Mouse (Mus musculus): ENCODE measurements around the gene Camkk2.

The Camkk2 gene

DNA sequence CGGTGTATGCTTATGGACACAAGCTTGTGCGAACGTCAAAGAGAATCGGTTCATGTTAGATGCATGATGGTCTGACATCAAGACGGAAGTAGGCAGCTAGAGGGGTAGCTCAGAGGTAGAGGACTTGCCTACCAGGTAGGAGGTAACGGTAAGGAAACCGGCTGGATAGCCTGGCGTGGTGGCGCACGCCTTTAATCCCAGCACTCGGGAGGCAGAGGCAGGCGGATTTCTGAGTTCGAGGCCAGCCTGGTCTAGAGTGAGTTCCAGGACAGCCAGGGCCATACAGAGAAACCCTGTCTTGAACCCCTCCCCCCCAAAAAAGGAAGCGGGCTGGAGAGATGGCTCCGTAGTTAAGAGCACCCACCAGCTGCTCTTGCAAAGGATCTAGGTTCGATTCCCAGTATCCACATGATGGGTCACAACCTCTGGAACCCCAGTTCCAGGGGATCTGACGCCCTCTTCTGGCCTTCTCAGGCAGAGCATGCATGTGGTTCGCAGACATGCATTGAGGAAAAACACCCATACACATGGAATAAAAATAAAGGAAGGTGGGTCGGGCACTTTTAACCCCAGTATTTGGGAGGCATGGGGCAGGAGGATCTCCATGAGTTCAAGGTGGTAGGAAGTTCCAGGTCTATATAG, 1.7 kb upstream of the Camkk2 start:
- DNase-seq, result no peak

- peak; percentile 35 for DNase-seq
These were observed 680 bp downstream of the Camkk2 start for GRCm38 (mm10) chr5:122778231-122779226.

DNA sequence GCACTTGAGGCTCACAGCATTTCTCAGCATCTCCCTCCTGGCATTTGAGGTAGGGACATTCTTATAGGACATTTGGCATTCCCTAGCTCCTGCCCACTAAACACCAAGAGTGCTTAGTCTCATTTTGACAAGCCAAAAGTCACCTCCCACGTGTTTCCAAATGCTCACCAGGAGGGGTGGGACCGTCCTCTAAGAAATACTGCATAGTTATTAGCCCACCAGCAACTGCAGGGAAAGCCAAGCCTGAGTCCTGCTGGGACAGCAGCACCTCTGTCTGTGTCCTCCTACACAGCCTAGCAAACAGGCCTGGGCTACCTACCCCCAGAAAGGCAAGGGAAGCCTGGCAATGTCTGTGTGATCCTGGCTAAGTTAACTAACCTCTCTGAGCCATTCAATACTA, 1.9 kb downstream of the Camkk2 start:
- no peak for DNase-seq

- no peak for DNase-seq
These were observed 3.4 kb downstream of the Camkk2 start for GRCm38 (mm10) chr5:122775646-122776286.

DNA sequence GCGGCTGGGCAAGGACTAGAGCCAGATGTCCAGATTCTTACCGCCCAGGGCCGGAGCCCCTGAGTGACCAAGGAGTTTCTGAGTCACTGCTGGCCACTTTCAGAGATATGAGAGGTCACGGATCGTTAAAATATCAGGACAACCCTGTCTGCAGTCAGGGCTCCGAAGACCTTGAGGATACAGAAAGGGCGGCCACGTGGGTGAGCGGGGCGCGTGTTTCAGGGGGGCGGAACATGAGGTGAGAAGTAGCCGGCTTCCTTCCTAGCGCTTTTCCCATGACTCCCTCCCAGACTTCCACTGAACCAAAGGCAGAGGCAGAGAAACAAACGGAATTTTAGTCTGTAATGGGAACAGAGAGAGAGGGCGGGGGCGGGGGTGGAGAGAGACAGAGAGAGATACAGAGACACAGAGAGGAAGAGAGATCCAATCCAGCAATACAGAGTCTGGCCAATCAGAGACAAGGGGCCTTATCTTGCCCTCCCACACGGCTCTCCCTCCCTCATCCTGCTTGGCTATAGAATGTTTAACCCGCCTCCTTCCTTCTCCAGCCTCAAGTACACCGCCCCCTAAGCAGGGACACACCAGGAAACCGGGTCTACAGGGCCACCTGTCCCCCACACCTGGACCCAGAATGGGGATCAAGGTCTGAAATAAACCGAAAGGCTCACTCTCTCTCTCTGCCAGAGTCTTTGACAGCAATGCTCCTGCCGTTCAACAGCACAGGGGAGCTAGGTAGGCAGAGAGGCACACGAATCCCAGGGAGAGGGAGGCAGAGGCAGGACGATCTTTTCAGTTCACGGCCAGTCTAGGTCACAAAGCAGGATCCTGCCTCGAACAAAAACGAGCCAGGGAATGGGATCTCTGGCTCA, 4.2 kb downstream of the Camkk2 start:
- DNase-seq, result peak; percentile 28

DNA sequence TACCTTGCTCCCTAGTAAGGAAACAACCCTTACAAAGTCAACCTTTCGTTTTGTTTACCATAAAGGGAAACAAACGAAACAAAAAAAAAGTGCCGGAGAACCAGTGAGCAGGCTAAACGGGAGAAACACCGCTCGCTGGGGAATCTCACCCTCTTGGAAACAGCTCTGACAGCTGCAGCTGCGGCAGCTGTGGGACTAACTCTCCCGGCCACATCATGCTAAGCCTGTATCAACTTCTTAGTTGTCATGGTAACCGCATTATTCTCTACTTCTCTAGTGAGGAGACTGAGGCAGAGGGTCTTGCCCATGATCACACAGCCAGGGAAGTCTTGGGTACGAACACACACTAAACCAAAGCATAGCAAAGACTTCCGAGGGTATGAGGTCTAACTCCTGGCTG, 5.5 kb downstream of the Camkk2 start:
- DNase-seq, result no peak

GRCm38 (mm10) chr5:122771428-122771827, 7.8 kb downstream of the Camkk2 start:
- no peak for DNase-seq

DNA sequence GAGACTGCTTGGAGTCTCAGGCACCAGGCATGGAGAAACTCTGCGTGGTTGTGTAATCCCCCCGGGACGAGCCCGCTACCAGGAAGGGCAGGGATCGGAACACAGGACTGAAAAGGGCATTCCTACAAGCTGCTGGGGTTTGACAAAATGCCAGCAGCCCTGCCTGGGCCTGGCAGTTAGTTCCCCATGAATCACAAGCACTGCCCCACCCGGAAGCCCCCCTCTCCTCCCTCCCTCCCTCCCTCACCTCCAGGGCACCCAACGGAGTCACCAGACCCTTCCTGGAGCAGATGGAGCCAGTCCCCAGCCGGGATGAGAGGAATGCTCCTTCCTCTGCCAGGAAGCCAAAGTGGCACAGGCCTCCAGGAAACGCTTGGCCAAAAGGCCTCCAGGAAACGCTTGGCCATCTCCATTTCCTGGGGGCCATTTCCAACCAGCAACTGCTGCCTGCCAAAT, 8.4 kb downstream of the Camkk2 start:
- DNase-seq, result peak; percentile 80

DNA sequence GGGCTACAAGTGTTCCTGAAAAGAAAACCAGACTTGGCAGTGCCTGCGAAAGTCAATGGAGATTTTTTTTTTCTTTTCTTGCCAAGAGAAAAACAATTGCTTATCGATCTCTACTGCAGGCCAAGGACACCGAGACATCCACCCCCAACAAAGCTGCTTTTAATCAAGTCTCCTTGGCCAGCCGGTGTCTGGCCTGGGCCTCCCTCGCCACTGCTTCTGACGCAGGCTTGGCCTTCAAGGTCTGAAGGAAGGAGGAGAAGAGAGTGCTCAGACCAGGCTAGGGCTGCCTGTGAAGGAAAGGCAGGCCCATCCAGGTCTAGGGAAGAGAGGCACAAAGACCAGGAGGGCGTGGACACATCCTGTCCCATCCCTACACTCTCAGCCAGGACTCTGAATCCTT, 8.9 kb downstream of the Camkk2 start:
- no peak for DNase-seq

- no peak for DNase-seq
These were observed 10.1 kb downstream of the Camkk2 start for GRCm38 (mm10) chr5:122769101-122769568.

- no peak for DNase-seq
These were observed 11.9 kb downstream of the Camkk2 start for GRCm38 (mm10) chr5:122767283-122767682.

GRCm38 (mm10) chr5:122764032-122764464, 15.2 kb downstream of the Camkk2 start:
- DNase-seq, result no peak

- no peak for DNase-seq
These were observed 15.8 kb downstream of the Camkk2 start for GRCm38 (mm10) chr5:122763271-122764031.

GRCm38 (mm10) chr5:122756680-122757079, 22.5 kb downstream of the Camkk2 start:
- DNase-seq, result peak; percentile 85

- DNase-seq, result no peak
These were observed 23.1 kb downstream of the Camkk2 start for GRCm38 (mm10) chr5:122756144-122756543.

DNA sequence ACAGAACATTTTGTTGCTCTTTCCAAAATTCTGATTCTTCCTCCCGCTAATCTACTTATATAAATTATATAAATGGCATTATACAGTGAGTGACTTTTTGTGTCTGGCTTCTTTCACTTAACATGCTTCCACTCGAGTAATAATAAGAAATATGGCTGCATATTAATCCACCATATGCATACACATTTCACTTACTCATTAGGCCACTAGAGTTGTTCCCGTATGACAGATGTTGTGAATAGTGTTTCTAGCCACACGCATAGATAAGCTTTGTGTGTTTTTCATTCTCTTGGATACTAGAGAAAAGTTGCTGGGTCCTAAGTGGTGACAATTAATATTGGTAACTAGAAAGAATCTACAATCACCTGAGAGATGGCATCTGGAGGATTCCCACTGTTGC, 23.6 kb downstream of the Camkk2 start:
- no peak for DNase-seq

GRCm38 (mm10) chr5:122754477-122754876, 24.7 kb downstream of the Camkk2 start:
- no peak for DNase-seq

- DNase-seq, result no peak
These were observed 31.3 kb downstream of the Camkk2 start for GRCm38 (mm10) chr5:122747950-122748349.

GRCm38 (mm10) chr5:122743880-122744422, 35.3 kb downstream of the Camkk2 start:
- no peak for DNase-seq

DNA sequence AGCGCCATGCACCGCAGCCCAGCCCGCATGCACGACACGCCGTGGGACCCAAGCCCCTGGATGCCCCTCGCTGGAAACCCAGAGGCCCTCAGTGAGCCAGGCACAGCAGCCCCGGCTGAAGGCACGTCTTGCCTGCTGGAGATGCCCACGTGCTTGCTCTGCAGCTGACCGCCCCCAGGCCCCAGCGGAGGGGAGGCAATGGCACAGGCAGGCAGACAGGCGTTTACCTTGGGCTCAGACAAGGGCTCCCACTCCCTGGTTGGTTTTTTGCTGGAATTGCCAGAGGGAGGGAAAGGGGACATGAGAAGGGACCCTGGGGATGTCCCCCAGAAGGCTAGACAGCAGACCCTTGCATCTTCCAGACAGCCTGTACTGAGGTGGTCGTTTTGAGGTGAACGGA, 42.4 kb downstream of the Camkk2 start:
- DNase-seq, result no peak

- no peak for DNase-seq
These were observed 43.4 kb downstream of the Camkk2 start for GRCm38 (mm10) chr5:122735853-122736252.

Data from kidney, adult 9 months (tissue).